Mouse (Mus musculus) splenic B cell, adult 2 months (primary cell): ENCODE results near the gene Abr.

Experiments used
- DNase-seq: peaks from one replicate; pipeline ENCODE4 v3.0.0-alpha.2; 2011; ENCODE audit warnings: low read depth, low spot score
- H3K27me3 ChIP-seq: 2 replicates; pipeline ENCODE4 v1.6.1; 2012; ENCODE audit warnings: mild to moderate bottlenecking, low read length, moderate library complexity, mixed read lengths; ENCODE audit not compliant: control insufficient read depth, poor library complexity, insufficient read depth, severe bottlenecking
- H3K36me3 ChIP-seq: 2 replicates; pipeline ENCODE4 v1.6.1; 2012; ENCODE audit warnings: mild to moderate bottlenecking, low read length, moderate library complexity, mixed read lengths; ENCODE audit not compliant: control insufficient read depth, poor library complexity, insufficient read depth, severe bottlenecking

Gene Abr

DNA sequence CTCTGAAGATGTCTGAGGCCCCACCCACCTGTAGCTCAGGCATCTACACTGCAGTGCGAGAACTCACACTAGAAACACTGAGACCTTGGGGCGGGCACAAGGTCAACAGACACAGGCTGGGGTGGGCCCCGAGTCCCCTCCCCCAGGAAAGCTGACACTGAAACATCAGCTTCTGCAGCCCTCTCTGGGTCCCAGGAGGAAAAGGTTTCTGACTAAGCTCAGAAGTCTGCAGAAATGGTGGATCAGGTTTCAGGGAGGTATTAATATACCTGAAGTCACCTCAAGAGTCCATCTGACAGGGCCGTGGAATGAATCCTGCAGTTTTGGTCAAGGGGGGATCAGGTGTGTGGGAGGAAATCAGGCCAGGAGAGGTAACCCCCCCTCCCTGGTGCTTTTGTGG is 156.2 kb downstream of the Abr start:
- Histone ChIP-seq H3K27me3 (no peaks in the 10 kb centered on the region), H3K36me3 (0 out of 2 replicates have a peak, but pooled peaks cover 2% of the 10 kb centered on the region)
- no peak for DNase-seq

DNA sequence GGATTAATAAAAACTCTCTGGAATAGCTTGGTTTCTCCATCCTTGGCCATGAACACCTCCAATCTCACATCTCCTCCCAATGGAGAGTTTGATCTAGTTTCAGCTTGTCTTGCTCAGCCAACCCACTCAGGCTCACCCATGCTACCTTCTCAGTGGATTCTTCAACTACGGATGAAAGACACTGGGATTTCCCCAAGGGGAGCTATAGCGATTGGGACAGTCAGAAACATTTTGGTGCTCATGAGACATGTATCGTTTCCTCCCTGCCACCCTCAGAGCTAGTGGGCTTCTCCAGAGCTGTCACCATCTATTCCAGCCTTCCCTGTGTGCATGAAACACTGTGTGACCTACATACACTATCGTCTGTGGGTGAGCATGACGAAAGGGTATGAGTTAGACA is 160.4 kb downstream of the Abr start:
- Histone ChIP-seq H3K36me3 (no peaks in the 10 kb centered on the region), H3K27me3 (no peaks in the 10 kb centered on the region)
- DNase-seq, result no peak

DNA sequence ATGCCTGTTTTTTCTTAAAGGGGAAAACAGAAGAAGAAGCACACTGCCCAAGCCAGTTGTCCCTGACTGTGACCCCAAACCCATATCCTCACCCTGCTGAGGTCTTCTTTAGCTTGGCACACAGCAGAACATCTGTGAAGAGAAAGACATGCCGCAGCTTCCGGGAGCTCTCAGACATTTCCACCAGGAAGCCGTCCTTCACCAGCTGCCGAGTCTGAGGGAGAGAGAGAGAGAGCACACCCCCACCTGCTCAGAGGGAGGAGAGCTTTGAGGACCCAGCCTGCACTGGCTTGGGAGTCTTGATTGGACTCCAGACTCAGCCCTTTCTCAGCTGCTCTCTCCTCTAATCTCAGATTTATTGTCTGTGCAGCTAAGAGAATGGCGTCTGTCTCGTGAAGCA is 160.9 kb downstream of the Abr start:
- DNase-seq, result no peak
- Histone ChIP-seq H3K36me3 (no peaks in the 10 kb centered on the region), H3K27me3 (no peaks in the 10 kb centered on the region)

- H3K36me3 ChIP-seq, result no peaks in the 10 kb centered on the region
- DNase-seq, result no peak
- H3K27me3 ChIP-seq, result no peaks in the 10 kb centered on the region
Measured at GRCm38 (mm10) chr11:76459489-76459888, 162.6 kb downstream of the Abr start.

- DNase-seq, result peak; percentile 69
- H3K27me3 ChIP-seq, result no peaks in the 10 kb centered on the region
- no peaks in the 10 kb centered on the region for H3K36me3 ChIP-seq
Measured at GRCm38 (mm10) chr11:76458730-76459129, 163.4 kb downstream of the Abr start.

DNA sequence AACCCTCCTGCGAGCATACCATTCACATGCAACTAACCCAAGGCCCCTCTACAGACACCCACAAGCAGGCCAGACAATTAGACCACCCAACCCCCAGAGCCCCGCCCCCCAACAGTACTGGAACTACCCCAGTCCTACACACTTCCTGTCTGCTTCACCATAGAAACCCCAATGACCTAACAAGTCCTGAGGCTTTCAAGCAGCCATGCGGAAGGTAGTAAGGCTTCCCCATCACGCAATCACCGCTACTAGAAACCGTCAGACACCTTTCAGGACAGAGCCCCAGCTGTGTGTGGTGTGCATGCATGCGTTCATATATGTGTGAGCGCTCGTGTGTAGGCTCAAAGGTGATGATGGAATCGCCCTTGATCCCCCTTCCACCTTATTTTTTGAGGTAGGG is 165.2 kb downstream of the Abr start:
- no peaks in the 10 kb centered on the region for H3K27me3 ChIP-seq
- peaks cover 2% of the 10 kb centered on the region; the same call in 1 of the 2 replicates for H3K36me3 ChIP-seq
- DNase-seq, result peak; percentile 82

GRCm38 (mm10) chr11:76456233-76456632 is 165.9 kb downstream of the Abr start:
- Histone ChIP-seq H3K27me3 (no peaks in the 10 kb centered on the region), H3K36me3 (peaks cover 2% of the 10 kb centered on the region)
- peak; percentile 90 for DNase-seq

- DNase-seq, result peak; percentile 80
Measured at GRCm38 (mm10) chr11:76454492-76454891, 167.6 kb downstream of the Abr start.

DNA sequence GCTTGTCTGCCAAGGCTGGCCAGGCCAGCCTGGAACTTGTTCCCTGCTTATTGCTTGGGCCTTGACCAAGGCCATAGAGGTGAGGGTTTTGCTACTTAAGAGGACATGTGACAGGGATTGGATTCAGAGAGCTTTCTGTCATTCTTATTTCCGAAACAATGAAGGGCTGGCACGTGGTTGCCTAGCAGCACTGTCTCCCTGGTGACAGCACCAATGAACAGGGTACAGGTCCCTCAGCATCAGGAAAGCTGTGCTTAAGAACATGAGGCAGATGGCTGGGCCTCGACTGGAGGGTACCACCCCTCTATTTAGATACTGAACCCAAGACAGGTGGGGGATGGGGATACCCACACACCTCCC is 171.9 kb downstream of the Abr start:
- Histone ChIP-seq H3K36me3 (peaks cover 2% of the 10 kb centered on the region), H3K27me3 (no peaks in the 10 kb centered on the region)
- no peak for DNase-seq

More at GRCm38 (mm10) chr11:76454492-76454891, 167.6 kb downstream of the Abr start:
- Histone ChIP-seq H3K27me3 (no peaks in the 10 kb centered on the region), H3K36me3 (peaks cover 2% of the 10 kb centered on the region)

DNA sequence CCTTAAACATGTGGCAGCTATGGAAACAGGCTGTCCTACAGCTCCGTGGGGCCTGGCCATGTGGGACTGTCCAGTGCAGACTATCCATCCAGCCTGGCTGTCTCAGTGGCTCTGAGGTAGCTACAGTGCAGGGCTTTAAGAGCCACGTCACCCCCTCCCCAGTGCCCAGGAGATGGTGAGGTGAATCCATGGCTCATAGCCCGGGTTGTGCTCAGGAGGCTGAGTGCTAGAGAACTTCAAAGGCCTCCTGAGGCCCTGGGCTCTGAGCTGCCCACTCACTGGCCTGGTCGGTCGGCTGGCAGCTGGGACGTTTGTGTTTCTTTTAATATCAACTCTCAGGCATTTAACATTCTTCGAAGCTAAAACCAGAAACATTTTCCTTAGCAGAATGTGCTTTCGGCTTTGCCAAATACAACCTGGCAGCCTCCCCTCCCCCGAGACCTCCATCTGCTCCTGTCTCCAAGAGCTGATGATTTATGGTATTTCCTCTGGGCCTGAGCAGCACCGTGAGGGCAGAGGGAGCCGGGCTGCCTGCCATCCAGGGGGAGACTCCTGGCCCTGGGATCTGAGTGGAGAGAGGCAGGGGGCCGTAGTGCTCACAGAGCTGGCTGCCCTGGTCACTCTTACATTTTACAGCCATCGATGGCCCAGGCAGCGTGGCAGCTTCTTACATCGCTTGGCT is 172.5 kb downstream of the Abr start:
- H3K36me3 ChIP-seq, result peaks cover 2% of the 10 kb centered on the region
- no peaks in the 10 kb centered on the region for H3K27me3 ChIP-seq

GRCm38 (mm10) chr11:76446251-76446650 is 175.9 kb downstream of the Abr start:
- no peaks in the 10 kb centered on the region for H3K36me3 ChIP-seq
- H3K27me3 ChIP-seq, result no peaks in the 10 kb centered on the region
- no peak for DNase-seq

More for the DNA sequence above, 172.5 kb downstream of the Abr start:
- no peak for DNase-seq

- H3K36me3 ChIP-seq, result no peaks in the 10 kb centered on the region
- H3K27me3 ChIP-seq, result no peaks in the 10 kb centered on the region
- DNase-seq, result no peak
Measured at GRCm38 (mm10) chr11:76445459-76445858, 176.7 kb downstream of the Abr start.

- DNase-seq, result no peak
- H3K27me3 ChIP-seq, result no peaks in the 10 kb centered on the region
- H3K36me3 ChIP-seq, result no peaks in the 10 kb centered on the region
Measured at GRCm38 (mm10) chr11:76439666-76440065, 182.4 kb downstream of the Abr start.

DNA sequence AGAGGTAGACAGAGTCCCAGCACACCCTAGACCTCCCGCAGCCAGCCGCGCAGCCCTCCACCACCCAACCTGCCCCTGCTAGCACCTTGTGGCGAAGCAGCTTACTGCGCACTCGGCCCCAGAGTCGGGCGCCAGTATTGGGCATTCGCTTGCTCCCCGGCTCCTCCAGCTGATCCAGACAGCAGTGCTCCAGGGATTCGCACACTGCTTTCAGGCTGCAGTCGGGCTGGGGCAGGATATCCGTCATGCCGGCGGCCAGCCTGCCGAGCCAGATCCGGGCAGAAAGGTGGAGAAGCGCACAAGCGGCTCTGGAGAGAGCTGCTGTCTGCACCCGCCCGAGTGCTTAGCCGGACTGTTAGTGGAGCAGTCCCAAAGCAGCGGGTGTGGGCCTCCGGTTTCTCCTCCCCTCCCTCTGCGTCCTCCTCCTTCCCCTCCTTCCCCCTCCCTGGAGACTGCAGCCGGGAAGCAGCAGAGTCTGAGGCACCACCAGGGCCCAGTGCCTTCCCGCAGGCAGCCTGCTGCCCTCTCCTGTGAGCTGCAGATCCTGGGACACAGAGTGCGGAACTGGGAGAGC is 185.2 kb downstream of the Abr start:
- Histone ChIP-seq H3K27me3 (no peaks in the 10 kb centered on the region), H3K36me3 (no peaks in the 10 kb centered on the region)
- DNase-seq, result no peak

DNA sequence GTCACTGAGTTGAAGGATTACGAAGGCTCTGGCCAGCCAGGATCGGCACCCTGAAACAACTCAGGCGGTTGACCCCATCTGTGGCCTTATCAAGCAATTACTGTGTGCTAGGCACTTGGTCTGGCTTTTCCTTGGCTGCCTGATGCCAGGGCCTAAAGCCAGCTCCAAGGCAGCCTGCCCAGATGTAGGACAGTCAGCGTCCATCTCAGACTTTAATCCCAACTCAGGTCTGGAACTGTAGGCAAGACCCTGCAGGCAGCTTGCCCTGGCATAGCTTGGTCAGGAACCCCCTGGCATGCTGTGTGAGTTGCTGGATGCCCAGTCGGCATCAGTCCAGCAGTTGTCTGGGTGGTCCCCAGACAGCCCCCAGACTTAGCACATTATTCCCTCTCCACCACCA is 186.1 kb downstream of the Abr start:
- DNase-seq, result no peak
- no peaks in the 10 kb centered on the region for H3K36me3 ChIP-seq
- H3K27me3 ChIP-seq, result no peaks in the 10 kb centered on the region
